Mouse (Mus musculus) heart, adult 18-20 months (tissue): ENCODE measurements around the gene L2hgdh. TPM values are rescaled to one million over a fixed set of nuclear protein-coding genes. Genes with fewer than 3 reads are reported as not detected.
A peak's percentile ranks its signal among the peaks of the same experiment; 100 is the strongest.

ENCODE experiments used
- DNase-seq, 2 experiments: peaks; one replicate each; pipeline ENCODE4 v3.0.0; 2021 to 2022; ENCODE audit warnings: mixed read lengths in 1 of 2
- total RNA-seq, 2 experiments: library from RNA; stranded (reverse); gene quantifications; 2 replicates each; pipeline ENCODE4 v1.2.3; 2021

L2hgdh gene
- total RNA-seq, 2 experiments from 2014 or later = 44.2 to 48.3 TPM

DNA sequence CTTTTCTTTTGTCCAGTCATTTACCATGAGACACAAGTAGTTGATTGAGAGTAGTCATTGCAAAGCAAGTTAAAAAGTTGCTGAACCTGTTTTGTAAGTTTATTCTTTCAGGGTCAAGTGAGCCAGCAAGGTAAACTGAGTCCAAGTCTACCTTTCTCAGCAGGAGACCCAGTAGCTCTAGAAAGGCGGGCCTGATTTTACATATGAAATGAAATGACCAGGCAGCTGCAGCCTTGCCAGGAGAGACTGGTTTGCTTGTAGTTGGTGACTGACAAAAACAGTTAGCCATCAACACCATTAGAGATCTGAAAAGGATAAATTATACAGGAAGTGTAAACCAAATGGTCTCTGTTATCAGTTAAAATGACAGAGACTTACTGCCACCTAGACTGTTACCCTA lies 5.6 kb upstream of the L2hgdh start:
- no peak for DNase-seq

DNA sequence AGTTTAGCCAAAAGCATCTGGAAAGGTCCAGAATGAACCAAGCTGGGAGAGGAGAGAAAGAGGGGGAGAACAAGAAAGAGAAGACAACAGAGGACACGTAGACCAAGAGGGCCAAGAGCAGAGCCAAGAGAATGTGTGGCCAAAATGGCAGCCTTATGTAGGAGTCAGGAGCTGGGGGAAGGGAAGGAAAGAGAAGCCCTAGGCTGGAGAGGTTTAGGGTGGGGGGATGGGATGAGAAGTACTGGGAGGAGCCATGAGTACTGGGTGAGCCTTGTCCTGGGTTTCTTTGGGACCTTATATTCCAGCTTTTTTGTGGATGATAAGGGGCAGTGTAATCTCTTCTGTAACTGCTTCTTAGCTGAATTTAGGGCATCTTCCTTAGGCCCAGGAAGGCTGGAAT lies 4.6 kb upstream of the L2hgdh start:
- no peak for DNase-seq

DNA sequence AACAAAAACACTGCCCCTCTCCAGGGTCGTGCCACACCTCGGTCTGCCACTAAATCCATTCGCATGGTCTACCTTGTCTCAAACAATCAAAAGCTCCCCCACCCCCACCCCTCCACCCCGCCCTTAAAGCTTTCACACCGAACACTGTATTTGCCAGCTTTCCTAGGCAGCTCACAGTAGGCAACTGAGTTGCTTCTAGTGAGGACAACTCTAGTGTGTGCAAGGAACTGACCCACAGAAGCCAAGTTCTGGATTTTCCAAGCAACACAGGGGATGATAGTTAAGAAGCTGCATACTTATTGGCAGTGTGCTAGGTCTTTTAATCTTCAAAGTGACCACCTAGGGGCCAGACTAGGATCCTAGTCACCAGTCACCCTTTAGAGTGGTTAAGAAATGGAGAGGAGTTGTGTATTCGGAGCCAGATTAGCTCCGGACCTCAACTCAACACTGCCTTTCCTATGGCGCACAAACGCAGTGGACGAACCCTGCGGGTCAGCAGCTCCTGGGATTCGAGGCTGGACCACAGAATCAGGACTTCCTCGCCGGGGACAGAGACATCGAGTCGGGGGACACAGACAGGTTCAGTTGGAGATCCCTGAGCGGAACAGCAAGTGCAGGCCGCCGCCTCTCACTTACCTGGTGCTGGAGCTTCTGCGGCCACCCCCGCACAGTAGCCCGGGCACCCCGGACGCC lies 509 bp downstream of the L2hgdh start:
- no peak for DNase-seq

DNA sequence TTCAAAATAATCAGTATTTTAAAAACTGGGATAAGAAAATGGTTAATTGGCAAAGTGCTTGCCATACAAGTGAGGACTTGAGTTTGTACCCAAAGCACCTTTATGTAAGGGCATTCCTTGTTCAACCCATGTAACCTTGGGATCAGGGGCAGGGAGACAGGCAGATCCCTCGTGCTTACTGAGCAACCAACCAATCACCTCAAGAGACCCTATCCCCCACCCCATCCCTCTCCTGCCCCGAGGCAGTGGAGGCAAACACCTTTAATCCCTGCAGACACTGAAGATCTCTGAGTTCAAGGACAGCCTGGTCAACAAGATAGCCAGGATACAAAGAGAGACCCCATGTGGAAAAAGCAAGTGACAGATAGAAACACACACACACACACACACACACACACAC lies 1.3 kb downstream of the L2hgdh start:
- DNase-seq = no peak

DNA sequence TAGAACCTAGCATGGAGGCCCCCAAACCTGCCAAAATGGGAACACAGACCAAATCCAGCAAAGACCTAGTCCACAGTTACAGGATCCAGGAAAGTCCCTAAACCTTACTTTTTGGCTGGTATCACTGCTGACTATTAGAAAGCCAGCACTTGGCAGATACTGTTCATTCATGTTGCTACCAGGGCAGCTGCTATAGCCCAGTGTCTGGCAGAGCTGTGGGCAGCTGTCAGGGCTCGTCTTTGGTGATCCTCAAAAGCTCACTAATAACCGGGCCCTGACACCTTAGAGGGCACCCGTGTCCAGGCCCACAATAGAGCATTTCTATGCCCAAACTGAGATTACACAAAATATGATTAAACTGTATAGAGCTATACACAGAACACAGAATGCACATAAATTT lies 1.8 kb downstream of the L2hgdh start:
- no peak for DNase-seq

DNA sequence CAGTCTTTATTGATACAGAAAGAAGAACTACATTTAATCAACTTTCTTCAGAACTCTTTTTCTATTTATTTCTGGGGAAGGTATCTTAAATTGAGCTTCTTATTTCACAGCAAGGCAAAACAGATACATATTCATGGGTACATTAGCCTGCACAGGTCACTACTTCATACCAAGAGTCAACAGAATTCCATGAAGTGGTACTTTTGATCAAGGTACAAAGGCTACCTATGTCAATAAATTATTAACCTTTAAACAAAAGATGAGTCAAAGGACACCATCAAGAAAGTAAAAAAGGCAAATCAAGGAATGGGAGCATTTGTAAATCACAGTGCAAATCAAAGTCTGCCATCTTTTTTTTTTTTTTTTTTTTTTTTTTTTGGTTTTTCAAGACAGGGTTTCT lies 11.0 kb downstream of the L2hgdh start:
- DNase-seq = no peak

DNA sequence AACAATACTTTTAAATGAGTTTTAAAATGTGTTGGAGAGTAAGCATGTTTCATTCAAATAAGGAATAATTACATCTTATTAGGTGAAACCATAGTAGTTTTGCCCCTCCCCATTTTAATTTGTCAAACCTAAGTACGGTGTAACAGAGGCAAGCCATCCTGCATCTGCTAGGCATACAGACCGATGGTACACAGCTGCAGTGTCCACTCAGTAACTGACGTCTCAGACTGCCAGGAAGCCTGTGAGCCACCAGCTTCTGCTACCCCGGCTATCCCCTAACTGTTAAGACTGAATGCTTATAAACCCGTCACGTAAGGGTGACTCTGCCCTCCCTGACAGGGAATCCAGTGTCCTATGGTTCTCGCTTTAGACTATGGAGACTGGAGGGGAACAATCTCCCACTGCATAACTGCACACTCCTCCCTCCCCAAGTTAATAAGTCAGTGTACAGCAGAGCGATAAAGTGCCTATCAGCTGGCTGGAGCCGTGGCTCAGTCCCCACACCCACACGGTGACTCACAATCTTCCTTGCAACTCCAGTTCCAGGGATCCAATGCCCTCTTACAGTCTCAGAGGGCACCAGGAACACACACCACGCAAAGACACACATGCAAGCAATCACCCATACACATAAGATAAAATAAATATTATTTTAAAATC lies 19.7 kb downstream of the L2hgdh start:
- no peak for DNase-seq

DNA sequence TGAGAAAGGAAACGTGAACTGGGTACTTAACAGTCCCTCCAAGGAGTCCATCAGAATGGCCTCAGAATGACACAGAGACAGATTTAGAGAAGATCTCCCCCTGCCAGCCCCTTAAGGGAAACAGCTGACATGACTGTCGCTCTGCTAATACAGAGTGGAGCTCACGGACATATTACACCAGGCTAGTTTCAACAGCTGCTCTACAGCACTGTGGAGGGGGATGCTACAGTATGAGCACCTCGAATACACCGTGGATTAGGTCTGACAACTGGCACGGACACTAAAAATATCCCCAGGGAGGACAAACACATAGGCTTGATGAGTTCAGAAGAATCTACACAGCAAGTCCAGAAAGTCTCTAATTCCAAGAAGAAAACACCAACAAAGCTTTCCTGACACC lies 26.3 kb downstream of the L2hgdh start:
- no peak for DNase-seq

DNA sequence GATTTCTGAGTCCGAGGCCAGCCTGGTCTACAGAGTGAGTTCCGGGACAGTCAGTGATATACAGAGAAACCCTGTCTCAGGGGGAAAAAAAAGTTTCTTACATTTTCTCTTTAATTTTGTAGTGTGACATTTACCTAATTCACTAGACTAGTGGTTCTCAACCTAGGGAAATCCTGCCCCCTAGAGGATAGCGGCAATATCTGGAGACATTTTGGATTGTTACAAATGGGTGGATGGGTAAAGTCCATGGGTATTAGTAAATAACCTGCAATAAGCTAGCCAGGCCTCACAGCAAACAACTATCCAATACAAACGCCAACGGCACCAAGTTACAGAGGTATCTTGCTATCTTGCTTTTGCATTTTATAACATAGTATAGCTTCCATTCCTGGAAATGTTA lies 27.9 kb downstream of the L2hgdh start:
- peak; percentile 65 to 86 for DNase-seq

DNA sequence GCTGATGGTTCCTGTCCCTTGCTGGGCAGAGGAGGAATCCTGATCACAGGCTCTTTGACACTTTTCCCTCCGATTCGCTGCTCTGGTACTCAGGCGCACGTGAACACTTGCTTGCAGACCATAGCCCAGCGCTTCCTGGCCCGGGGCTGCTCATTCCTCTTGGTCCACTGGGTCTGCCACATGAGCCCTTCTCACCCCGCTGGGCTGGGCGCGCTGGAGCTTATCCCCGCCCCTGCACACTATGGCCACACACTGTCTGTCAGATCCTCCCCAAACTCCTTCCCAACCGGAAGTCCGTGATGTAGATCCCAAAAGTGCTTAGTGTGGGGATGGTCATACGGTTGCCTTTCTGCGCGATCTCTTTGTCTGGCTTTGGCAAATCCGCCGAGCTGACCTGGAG lies 31.2 kb downstream of the L2hgdh start:
- DNase-seq = no peak

DNA sequence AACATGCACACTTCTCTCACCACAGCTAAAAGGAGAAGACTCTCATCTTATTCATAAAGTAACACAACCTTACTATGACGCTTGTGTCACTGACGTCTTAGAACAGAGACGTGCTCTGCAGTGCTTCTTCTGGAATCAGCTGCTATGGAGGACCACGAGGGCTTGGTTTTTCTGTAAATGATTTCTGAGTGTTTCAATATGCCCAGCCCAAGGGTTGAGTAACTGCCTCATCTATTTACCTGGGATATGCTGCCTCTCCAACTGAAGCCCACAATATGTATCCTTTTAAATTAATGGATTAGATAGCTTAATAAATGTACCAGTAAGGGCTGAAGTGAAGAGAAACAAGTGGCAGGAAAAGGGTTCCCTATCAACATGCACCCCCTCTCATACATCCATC lies 34.0 kb downstream of the L2hgdh start:
- DNase-seq = no peak

DNA sequence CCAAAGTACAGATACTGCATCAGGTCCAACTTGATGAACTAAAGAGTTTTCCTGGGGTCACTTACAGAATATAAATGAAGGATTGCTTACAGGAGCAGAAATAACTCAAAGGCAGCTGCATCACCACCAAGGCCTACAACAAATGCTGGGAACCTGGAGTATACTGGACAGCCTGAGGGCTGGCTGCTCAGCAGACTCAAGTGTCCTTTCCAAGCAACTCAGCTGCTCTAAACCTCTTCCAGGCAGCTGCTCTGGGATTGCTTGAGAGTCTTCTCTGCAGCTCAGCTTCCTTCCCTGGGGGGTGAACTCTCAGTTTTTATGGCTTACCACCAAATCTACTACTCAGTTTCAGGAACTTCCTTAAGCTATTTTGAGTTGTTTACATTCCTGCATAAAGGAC lies 35.6 kb downstream of the L2hgdh start:
- no peak for DNase-seq

DNA sequence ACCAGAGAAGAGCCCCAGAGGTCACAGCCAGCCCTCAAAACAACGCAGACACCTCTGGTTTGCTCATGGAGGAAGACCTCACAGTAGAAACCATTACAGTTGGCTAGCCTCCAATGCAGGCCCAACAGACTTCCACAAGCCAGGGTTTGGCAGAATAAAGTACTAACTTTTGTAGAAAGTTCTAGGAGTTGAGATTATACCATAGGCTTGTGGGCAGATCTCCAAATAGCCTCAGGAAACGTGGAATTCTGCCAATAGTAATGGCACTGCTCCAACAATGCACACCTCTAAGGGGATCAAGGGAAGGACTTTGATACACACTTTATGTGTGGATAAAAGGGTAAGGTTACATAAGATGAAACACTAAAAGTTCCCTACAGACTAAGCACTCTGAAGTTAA lies 36.3 kb downstream of the L2hgdh start:
- DNase-seq = no peak

DNA sequence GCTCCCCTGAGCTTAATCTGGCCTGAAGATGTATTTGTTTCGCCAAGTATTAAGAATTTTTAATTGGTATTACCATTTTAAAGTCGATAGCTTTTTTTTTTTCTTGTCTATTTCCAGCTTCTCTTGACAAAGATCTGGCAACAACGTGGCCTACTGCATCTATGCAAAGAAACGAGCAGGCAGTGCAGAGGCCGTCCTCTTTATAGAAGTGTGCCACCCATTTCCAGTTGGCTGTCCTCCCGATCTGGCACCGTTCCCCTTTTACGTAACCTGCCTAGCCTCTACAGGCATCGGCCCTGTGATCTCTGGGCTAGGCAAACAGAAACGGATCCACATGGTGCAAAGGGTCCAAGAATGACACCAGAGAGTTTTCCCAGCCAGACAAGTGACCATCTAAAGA lies 41.1 kb downstream of the L2hgdh start:
- peak; percentile 92 to 93 for DNase-seq

DNA sequence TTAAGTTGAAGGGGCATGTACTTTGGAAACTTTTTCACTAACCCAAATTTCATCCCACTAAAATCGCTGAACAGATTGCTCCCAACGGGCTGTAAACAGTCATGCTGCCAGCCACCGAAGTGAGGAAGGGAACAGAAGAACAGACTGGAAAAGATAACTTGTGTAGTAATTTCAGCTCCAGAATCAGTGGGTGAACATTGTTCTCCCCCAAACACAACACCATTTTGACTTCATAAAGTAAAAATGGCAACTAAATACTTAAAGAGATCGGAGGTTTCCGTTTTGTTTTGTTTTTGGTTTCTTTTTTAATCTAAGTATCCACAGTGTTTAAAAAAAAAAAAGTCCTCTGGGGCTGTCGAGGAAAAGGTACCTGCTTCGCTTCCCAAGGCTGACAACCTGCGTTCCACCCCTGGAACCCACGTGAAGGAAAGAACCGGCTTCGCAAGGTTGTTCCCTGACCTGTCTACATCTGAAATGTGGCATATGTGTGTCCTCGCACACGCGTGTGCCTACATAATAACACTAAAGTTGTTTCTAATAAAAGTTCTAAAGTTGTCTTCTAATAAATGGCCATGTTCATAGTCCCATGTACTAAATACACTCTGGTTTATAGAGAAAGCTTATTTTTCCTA lies 41.8 kb downstream of the L2hgdh start:
- DNase-seq = peak; percentile 35 to 58

DNA sequence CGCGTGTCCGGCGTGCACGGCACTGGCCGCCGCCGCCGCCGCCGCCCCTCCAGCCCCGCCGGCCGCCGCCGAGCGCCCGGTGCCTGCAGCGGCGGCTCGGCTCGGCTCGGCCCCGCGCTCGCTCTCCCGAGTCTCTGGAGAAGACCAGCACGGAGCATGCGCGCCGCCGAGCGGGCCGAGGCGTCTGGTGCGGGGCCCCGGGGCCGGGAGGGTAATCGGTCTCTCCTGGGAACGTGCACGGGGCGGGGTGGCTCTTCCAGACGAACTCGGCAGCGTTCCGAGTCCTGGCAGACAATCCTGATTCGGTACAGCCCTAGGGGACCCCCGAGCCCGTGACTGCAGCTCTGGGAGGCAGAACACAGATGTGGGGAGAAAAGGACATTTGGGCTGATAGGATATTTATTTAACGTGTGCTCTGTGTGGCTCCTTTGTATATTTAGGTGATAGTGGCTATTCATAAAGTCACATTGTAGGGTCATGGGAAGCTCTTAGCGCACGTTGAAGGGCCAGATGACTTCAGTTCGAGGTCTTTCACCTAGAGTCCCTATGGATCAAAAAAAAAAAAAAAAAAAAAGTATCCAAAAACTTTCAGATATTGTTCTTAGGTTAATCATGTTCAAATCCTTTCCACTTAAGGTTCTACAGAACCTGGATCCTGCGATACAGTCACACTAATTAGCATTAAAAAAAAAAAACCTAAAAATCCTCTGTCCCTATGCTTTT lies 42.4 kb downstream of the L2hgdh start:
- DNase-seq = peak; percentile 92

DNA sequence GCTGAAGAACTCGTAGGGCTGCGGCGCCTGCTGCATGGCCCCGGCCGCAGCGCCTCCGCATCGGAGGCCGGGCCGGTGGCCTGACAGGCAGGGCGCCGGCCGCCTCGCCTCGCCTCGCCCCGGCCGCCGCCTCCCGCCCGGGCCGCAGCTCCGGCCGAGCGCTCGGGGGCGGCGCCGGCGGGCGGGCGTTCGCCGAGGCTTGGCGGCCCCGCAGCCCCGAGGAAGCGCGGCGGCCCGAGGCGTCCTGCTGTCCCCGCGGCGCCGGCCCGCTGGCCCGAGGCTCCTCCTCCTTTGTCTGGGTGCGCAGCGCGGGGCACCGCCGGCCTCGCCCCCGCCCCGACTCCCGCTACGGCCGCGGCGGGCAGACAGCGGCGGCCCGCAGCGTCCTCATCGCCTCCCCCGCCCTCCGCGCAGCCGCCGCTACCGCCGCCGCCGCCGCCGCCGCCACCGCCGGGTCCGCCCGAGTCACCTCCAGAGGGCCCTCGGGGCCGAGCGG lies 43.1 kb downstream of the L2hgdh start, which contains the start of gene Sos2:
Gene Sos2 (minus strand): TSS at position 287 of the 496 bp plus-strand sequence.
- peak; percentile 70 to 77 for DNase-seq

DNA sequence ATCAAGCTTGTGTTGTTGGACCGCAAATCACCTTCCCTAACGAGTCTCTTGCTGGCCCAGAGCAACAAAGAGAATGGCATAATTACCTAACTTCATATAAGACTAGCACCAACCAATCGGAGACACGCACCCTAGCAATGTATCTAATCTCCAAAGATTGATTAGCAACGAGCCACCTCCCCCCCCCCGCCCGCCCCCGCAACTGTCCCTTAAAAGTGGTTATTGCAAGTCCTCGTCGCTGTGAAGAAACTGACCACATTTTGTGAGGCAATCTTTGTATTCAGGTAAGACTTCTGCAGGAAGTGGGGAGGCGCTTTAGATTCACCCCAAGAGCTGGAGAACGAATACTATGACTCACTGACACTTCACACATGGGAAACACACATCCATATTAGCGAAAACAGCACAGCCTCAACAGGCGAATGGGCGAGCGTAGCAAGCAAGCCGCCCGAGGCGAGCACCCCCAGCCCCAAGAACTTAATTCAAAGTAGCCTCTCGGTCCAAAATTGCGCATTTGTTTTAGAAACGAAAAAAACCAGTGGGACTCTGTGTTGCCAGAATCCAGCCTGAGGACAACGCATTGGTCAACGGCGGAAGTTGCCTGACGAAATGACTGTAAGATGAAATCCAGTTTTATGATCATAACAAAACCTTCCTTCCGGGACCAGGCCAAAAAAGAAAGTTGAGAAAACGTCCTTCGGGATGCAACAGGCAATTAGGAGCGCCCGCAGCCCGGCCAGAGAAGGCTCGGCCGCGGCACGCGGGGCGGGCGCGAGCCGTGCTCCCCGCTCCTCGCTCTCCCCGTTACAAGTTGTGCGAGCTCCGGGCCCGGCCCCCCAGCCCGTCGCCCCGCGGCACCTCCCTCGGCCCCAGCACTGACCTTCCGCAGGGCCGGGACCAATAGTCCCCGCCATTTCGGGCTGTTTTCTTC lies 43.8 kb downstream of the L2hgdh start:
- DNase-seq = peak; percentile 53 to 72

DNA sequence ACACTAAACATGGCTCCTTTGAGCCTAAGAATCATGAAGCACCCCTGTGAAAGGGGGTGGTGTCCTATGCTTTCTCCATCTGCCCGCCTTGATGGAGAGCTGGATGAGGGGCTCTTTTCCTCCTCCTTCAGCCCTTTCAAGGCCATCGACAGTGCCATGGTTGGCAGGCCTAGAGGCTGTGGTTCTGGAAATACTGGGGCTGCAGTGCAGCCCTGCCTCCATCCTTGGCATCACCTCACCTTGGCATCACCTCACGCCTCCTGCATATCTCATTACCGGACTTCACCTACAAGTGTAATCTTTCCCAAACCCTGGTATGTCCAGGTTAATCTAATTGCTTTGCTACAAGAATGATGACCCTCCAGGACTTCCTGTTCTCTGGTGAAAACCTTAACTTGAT lies 48.5 kb downstream of the L2hgdh start:
- no peak for DNase-seq

DNA sequence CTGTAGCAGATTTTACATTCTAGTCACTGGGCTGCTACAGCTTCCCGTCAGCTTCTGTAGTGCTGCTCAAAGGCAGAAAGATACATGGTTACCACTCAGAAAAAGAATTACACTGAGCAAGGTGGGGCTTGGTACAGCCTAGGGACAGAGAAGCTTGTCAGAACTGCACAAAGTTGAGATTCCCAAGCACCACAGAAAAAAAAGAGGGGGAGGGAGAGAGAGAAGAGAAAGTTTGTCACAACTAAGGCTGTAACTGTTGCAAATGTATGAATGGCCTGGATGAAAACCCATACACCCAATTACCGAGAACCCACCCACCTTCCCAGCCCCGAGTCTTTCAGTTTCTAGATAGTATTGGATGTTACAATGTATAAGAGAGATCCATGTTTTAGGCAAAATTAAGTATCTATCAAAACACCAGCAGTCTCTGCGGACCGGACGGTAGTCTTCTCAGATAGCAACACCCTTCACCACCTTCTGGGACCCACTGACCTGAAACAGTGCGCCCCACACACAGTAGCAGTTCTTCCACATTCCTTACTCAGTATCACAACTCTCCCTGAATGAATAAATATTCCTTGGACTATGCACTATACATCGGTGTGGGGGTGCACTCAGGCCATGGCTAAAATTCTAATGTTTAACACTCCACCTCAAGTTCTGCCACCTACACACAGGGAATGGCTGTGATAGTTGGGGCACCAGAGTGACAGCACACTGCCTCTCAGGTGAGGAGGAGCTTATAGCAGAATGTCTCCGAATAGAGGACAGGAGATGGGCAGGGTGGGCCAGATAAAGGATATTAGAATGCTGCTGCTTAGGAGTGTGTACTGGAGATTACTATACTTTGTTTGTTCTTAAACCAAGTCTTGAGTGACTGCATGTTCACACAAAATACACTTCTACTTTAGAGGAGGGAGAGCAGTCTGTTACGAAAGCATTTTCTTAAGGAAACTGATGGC lies 49.8 kb downstream of the L2hgdh start:
- DNase-seq = no peak
